Mouse (Mus musculus) spleen, postnatal 14 days (tissue): ENCODE data around the gene Nrxn1.

Experiments used
- DNase-seq, 2 experiments: peaks; one replicate each; pipeline ENCODE4 v3.0.0; 2021 to 2022; ENCODE audit warnings: low spot score in 2 of 2

Nrxn1 gene

GRCm38 (mm10) chr17:90809197-90810163, 283.4 kb downstream of the Nrxn1 start:
- DNase-seq = no peak

GRCm38 (mm10) chr17:90808256-90808655, 284.6 kb downstream of the Nrxn1 start:
- DNase-seq = no peak

- DNase-seq = no peak
Observed at GRCm38 (mm10) chr17:90807199-90807598, 285.7 kb downstream of the Nrxn1 start.

- DNase-seq = no peak
Observed at GRCm38 (mm10) chr17:90798689-90799088, 294.2 kb downstream of the Nrxn1 start.

GRCm38 (mm10) chr17:90797659-90798288, 295.1 kb downstream of the Nrxn1 start:
- DNase-seq = no peak

- DNase-seq = no peak
Observed at GRCm38 (mm10) chr17:90796974-90797373, 295.9 kb downstream of the Nrxn1 start.

- DNase-seq = no peak
Observed at GRCm38 (mm10) chr17:90788491-90789127, 304.3 kb downstream of the Nrxn1 start.

- DNase-seq = no peak
Observed at GRCm38 (mm10) chr17:90788040-90788439, 304.8 kb downstream of the Nrxn1 start.

GRCm38 (mm10) chr17:90787121-90787788, 305.6 kb downstream of the Nrxn1 start:
- no peak for DNase-seq

- no peak for DNase-seq
Observed at GRCm38 (mm10) chr17:90780481-90780880, 312.4 kb downstream of the Nrxn1 start.

GRCm38 (mm10) chr17:90775397-90775796, 317.5 kb downstream of the Nrxn1 start:
- no peak for DNase-seq

GRCm38 (mm10) chr17:90773233-90773632, 319.6 kb downstream of the Nrxn1 start:
- no peak for DNase-seq

- DNase-seq = no peak
Observed at GRCm38 (mm10) chr17:90768216-90768615, 324.7 kb downstream of the Nrxn1 start.

- DNase-seq = no peak
Observed at GRCm38 (mm10) chr17:90727124-90727523, 365.7 kb downstream of the Nrxn1 start.

GRCm38 (mm10) chr17:90704773-90705172, 388.1 kb downstream of the Nrxn1 start:
- no peak for DNase-seq

GRCm38 (mm10) chr17:90702626-90703025, 390.2 kb downstream of the Nrxn1 start:
- DNase-seq = no peak

- no peak for DNase-seq
Observed at GRCm38 (mm10) chr17:90696071-90696800, 396.6 kb downstream of the Nrxn1 start.

- DNase-seq = no peak
Observed at GRCm38 (mm10) chr17:90695086-90695584, 397.7 kb downstream of the Nrxn1 start.

- DNase-seq = no peak
Observed at GRCm38 (mm10) chr17:90684172-90684571, 408.7 kb downstream of the Nrxn1 start.

GRCm38 (mm10) chr17:90681019-90681418, 411.9 kb downstream of the Nrxn1 start:
- no peak for DNase-seq

GRCm38 (mm10) chr17:90676676-90677075, 416.2 kb downstream of the Nrxn1 start:
- DNase-seq = no peak
